Mouse (Mus musculus): ENCODE data around the gene Dhx37. TPM values are rescaled to one million over a fixed set of nuclear protein-coding genes. Genes with fewer than 3 reads are reported as not detected.
"Not testable (repeated sequence)": the region's sequence is repeated elsewhere in the genome, so short reads cannot be mapped to it uniquely, and the experiment has no call there.

The Dhx37 gene
- polyA plus RNA-seq, 1 experiment from 2014 or later: 18.0 TPM

DNA sequence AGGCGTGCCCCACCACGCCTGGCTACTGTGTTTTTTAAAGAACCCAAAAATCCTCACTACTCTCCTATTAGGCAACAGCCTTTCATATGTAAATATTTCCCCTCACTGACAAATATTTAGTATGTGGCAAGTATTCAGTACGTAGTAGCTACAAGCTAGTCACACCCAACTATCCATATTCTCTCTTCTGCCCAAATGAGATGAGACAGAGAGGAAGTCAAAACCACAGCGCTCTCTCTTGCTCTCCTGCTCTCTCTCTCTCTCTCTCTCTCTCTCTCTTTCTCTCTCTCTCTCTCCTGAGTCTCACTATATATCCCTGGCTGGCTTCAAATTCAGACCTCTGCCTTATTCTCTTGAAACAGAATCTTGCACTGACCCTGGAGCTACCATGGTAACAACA, 10.6 kb upstream of the Dhx37 start:
- no peak for ATAC-seq (ENCODE audit: low FRiP score)
- Histone ChIP-seq H3K4me1 (peaks cover 13% of the 10 kb centered on the region), H3K27ac (no peak overlapping the region), H3K27me3 (no peaks in the 10 kb centered on the region), H3K9ac (no peak overlapping the region), H3K9me3 (replicated peaks) (no peaks in the 10 kb centered on the region), H3K4me3 (no peak overlapping the region), H3K4me2 (replicated peaks) (no peak overlapping the region), H3K36me3 (0 out of 2 replicates have a peak, but pooled peaks cover 2% of the 10 kb centered on the region)
- WGBS: 92% methylated on average over 4 of the region's 4 CpGs

DNA sequence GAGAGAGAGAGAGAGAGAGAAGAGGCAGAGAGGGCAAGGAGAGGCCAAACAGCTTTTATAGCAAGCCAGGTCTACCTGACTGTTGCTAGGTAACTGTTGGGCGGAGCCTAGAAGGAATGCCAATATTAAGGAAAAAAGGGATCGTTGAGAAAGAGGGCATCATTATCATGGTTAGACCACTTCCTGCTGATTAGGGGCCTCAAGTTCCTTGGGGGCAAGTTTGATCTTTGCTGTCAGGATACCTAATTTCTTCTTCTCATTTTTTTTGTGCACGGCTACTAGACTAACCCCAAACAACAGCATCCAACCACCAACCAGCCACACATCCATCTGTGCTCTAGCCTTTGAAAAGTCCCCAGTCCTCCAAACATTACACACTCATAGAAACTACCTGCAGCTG, 10.0 kb upstream of the Dhx37 start:
- WGBS: 92% methylated on average over 3 of the region's 3 CpGs

DNA sequence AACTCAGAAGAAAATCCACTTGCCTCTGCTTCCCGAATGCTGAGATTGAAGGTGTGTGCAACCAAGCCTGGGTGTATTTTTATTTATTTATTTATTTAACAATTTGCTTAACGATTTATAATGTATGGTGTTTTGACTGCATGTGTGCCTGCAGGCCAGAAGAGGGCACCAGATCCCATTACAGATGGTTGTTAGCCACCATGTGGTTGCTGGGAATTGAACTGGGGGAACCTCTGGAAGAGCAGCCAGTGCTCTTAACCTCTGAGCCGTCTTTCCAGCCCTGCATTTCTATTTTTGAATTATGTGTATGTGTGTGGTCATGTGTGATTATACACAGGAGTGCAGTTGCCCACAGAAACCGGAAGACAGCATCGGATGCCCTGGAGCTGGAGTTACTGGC, 9.4 kb upstream of the Dhx37 start:
- Histone ChIP-seq H3K4me2 (replicated peaks) (no peak overlapping the region), H3K36me3 (0 out of 2 replicates have a peak, but pooled peaks cover 2% of the 10 kb centered on the region), H3K27me3 (no peaks in the 10 kb centered on the region), H3K9ac (no peak overlapping the region), H3K9me3 (replicated peaks) (no peaks in the 10 kb centered on the region), H3K4me3 (no peak overlapping the region), H3K4me1 (peaks cover 13% of the 10 kb centered on the region), H3K27ac (no peak overlapping the region)
- WGBS: 90% methylated on average over 5 of the region's 5 CpGs
- no peak for ATAC-seq (ENCODE audit: low FRiP score)

More for the DNA sequence above, 10.0 kb upstream of the Dhx37 start:
- Histone ChIP-seq H3K4me1 (peaks cover 13% of the 10 kb centered on the region), H3K27ac (no peak overlapping the region), H3K27me3 (no peaks in the 10 kb centered on the region), H3K4me2 (replicated peaks) (no peak overlapping the region), H3K9me3 (replicated peaks) (no peaks in the 10 kb centered on the region), H3K9ac (no peak overlapping the region), H3K36me3 (0 out of 2 replicates have a peak, but pooled peaks cover 2% of the 10 kb centered on the region), H3K4me3 (no peak overlapping the region)
- no peak for ATAC-seq (ENCODE audit: low FRiP score)

DNA sequence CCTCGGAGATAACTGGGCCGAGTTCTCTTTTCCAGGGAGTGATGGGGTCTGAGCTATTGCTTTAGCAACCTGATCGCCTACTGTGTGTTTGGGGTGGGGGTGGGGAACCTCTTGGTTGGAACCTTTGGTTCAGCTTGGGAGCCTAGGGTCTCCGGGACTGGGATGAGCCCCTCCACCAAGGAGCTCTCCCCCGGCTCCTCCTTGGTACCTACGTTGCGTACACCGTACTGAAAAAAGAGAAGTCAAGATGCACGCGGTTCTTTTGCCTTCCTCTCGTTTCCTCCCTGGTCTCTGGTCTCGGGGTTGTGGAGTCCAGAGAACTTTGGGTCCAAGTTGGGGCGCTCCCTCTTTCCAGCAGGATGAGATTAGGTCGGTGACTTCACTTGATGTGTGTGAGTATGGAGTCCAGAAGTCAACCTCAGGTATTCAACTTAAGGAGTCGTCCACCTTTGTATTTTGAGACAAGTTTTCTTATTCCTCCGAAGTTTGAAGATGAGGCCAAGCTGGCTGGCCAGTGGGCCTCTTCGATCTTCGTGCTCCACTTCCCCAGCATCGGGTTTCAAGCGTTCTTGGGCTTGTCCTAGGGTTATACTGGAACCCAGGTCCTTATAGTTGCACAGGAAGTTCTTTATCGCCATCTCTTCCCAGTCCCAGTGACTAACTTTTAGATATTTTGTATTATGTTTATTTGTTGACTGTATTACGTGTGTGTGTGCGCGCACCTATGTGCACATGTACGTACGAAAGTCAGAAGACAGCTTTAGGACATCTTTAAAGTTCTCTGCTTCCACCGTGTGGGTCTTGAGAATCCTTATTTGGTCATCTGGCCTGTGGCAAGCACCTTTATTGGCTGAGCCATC, 8.4 kb upstream of the Dhx37 start:
- Histone ChIP-seq H3K27me3 (no peaks in the 10 kb centered on the region), H3K9ac (peak overlapping the region; percentile 88), H3K4me3 (peak overlapping the region; percentile 94), H3K36me3 (no peaks in the 10 kb centered on the region), H3K4me2 (replicated peaks) (peak overlapping the region; percentile 67), H3K4me1 (peaks cover 13% of the 10 kb centered on the region), H3K9me3 (replicated peaks) (no peaks in the 10 kb centered on the region), H3K27ac (peak overlapping the region; percentile 86)
- ATAC-seq (ENCODE audit: low FRiP score): peak; percentile 29
- WGBS: 23% methylated on average over 27 of the region's 27 CpGs

DNA sequence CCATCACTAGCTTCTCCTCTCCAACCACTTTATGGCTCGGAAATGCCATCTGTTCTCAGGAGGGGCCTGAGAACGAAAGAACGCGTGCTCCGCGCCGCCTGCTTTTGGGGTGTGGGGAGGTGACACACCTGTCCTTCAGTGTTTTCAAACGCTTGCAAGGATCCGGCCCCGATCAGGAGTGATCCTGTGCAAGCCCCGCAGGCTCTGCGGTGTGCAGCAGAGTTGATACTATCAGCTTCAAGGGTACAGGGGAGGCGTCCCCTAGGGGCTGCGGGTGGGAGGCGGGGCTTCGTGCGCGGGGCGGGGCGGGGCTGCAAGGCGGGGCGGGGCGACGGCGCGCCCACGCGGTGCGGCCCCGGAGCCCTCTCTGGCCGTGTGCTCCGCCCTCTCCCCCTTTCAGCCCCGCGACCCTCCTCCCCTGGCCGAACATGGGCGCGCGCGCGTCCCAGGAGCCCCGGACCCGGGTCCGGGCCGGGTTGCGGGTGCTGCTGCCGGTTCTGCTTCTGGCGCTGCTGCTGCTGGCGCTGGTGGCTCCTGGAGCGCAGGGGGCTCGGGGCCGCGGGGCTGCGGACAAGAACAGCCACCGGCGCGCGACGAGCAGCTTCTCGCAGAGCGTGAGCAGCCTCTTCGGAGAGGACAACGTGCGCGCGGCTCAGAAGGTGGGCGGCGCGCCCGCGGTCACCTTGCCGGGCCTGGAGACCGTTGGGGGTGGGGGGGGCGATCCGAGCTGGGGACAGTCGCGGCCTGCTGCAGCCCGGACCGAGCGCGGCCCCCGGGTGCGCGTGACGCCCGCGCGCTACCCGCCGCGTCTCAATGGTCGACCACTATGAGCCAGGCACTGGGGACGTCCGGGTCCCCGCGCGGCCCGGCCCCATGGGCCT, 7.6 kb upstream of the Dhx37 start, which contains the start of gene Bri3bp:
TSS of gene Bri3bp (plus strand) at position 335 of the 881 bp plus-strand sequence.
- WGBS: under 1% methylated on average over 78 of the region's 97 CpGs
- Histone ChIP-seq H3K36me3 (no peaks in the 10 kb centered on the region), H3K9me3 (replicated peaks) (no peaks in the 10 kb centered on the region), H3K27me3 (no peaks in the 10 kb centered on the region), H3K27ac (peak within 1 kb of the TSS; percentile 86), H3K9ac (peak within 1 kb of the TSS; percentile 88), H3K4me3 (peak within 1 kb of the TSS; percentile 94), H3K4me2 (replicated peaks) (peak within 1 kb of the TSS; percentile 67), H3K4me1 (peaks cover 13% of the 10 kb centered on the region)
- peak; percentile 93 for ATAC-seq (ENCODE audit: low FRiP score)

DNA sequence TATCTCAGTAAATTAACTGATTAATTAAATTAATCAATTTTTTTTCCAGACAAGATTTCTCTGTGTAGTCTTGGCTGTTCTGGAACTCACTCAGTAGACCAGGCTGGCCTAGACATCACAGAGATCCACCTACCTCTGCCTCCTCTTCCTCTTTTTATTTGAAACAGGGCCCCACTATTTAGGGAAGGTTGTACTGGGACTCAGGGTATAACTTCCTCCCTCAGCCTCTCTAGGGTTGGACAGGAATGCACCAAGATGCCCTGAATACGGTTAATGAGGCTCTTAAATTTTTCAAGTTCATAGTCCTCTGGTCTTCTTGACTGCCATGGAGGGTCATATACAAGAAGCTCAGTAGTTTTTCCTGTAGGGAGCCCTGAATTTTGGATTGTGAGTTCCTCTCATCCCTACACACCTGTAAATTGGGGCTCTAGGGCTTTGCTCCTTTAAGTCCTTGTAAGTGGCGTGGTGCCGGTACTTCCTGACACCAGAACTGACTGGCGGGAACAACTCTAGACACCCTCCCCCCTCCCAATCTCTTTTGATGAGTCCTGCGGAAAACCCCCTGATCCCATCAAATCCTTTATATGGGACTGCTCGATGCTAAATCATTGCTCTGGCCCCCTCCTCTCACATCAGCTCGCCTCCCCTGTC, 6.8 kb upstream of the Dhx37 start:
- Histone ChIP-seq H3K36me3 (no peaks in the 10 kb centered on the region), H3K9me3 (replicated peaks) (no peaks in the 10 kb centered on the region), H3K4me2 (replicated peaks) (peak overlapping the region; percentile 67), H3K4me1 (peaks cover 10% of the 10 kb centered on the region), H3K27me3 (no peaks in the 10 kb centered on the region), H3K9ac (peak overlapping the region; percentile 88), H3K4me3 (peak overlapping the region; percentile 94), H3K27ac (peak overlapping the region; percentile 86)
- WGBS: 3% methylated on average over 7 of the region's 7 CpGs
- ATAC-seq (ENCODE audit: low FRiP score): no peak; the same call in 1 of the 2 replicates

DNA sequence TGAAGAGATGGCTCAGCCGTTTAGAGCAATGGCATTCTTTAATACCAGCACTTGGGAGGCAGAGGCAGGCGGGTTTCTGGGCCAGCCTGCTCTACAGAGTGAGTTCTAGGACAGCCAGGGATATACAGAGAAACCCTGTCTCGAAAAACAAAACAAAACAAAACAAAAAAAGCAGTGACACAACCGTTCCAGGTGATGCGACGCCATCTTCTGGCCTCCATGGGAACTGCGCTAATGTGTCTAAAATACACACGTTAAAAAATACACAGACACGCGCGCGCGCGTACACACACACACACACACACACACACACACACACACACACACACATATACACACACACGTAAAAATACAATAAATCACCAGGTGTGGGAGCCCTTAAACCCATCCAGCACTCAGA, 426 bp upstream of the Dhx37 start:
- H3K27ac ChIP-seq; H3K27me3 ChIP-seq; H3K9me3 ChIP-seq (replicated peaks); H3K9ac ChIP-seq; ATAC-seq (ENCODE audit: low FRiP score): not testable (repeated sequence)
- peak overlapping the region; percentile 69 for H3K4me3 ChIP-seq
- WGBS: 56% methylated on average over 15 of the region's 15 CpGs
- H3K4me1 ChIP-seq: peaks cover 12% of the 10 kb centered on the region
- peaks cover 25% of the 10 kb centered on the region for H3K36me3 ChIP-seq
- peak overlapping the region; percentile 70 for H3K4me2 ChIP-seq (replicated peaks)

DNA sequence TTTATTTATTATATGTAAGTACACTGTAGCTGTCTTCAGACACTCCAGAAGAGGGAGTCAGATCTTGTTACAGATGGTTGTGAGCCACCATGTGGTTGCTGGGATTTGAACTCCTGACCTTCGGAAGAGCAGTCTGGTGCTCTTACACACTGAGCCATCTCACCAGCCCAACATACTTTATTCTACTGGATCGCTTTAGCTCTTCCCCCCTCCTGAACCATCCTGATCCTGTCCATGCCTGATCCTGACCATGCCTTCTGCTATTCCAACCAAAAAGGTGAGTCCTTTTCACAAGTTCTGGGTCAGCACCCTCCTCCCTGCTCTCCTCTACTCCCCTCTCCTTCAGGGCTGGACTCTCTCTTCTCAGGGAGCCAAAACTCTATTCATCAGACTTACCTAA, 1.6 kb downstream of the Dhx37 start:
- H3K27me3 ChIP-seq; H3K9me3 ChIP-seq (replicated peaks); H3K4me3 ChIP-seq; H3K9ac ChIP-seq; ATAC-seq (ENCODE audit: low FRiP score); H3K27ac ChIP-seq; H3K4me2 ChIP-seq (replicated peaks): not testable (repeated sequence)
- H3K4me1 ChIP-seq: peaks cover 12% of the 10 kb centered on the region
- H3K36me3 ChIP-seq: peaks cover 46% of the 10 kb centered on the region
- WGBS: 94% methylated on average over 2 of the region's 2 CpGs

DNA sequence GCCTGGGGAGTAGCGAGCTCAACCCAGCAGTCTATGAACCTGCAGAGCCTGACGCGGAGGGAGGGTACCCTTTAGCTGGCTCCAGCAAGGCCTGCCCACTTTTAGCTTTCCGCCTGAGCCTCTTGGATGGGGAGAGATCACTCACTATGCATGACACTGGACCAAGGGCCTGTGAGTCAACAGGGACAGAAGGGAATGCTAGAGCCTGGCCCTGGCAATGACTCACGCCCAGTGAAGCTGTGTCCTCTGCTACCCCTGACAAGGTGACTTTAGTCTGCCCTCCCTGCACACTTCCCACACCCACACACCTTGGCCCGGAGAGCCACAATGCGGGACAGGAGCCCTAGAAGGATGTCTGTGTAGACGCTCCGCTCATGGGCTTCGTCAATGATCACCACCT, 7.6 kb downstream of the Dhx37 start:
- peaks cover 100% of the 10 kb centered on the region for H3K36me3 ChIP-seq
- H3K4me1 ChIP-seq: no peaks in the 10 kb centered on the region
- H3K9me3 ChIP-seq (replicated peaks): no peaks in the 10 kb centered on the region
- H3K4me2 ChIP-seq (replicated peaks): no peak overlapping the region
- H3K27ac ChIP-seq: no peak overlapping the region
- no peaks in the 10 kb centered on the region for H3K27me3 ChIP-seq
- no peak overlapping the region for H3K9ac ChIP-seq
- WGBS: 93% methylated on average over 10 of the region's 10 CpGs
- H3K4me3 ChIP-seq: no peak overlapping the region
- ATAC-seq (ENCODE audit: low FRiP score): no peak

DNA sequence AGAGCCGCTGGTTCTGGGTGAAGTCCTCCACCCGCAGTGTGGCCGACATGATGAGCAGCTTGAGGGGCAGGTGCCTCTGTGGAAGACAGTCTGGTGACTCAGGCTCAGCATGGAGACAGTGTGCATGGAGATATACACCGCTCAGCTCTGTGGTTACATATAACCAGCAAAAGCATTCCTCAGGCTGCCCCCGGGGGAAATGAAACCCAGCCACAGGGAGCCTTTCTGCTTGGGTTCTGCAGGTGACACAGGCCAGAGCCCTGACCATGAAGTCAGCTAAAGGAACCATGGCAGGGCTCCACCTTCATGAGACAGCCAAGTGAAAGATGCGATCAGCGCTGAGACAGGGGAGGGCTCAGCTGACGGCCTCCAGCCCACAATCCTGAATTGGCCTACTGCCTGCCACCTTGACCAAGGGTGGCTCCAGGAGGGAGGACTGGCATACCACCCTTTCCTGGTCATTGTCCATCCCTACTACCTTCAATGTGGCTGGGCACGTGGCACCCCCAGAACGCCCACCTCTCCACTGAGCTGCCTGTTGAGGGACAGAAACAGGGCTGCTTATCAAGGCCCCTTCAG, 8.1 kb downstream of the Dhx37 start:
- Histone ChIP-seq H3K27ac (no peak overlapping the region), H3K4me3 (no peak overlapping the region), H3K27me3 (no peaks in the 10 kb centered on the region), H3K36me3 (peaks cover 100% of the 10 kb centered on the region), H3K9ac (no peak overlapping the region), H3K4me2 (replicated peaks) (no peak overlapping the region), H3K9me3 (replicated peaks) (no peaks in the 10 kb centered on the region), H3K4me1 (no peaks in the 10 kb centered on the region)
- 94% methylated on average over 10 of the region's 10 CpGs for WGBS
- no peak for ATAC-seq (ENCODE audit: low FRiP score)

DNA sequence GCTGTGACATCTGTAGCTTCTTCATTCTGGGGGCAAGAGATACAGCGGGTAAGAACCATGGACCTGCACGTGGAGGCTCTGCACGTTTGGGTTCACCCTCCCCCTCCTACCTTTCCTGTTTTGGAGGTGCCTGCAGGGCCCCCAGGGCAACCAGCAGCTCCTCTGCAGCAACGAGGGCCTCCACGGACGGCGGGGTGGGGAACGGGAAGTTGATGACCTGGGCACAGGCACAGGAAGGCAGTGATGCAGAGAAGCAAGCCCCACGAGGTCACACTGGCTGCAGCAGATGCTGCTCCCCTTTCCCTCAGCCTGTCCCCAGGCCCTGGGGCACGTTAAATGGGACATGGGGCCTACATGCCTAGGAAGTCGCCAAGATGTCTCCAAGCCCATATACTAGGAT, 14.8 kb downstream of the Dhx37 start:
- H3K36me3 ChIP-seq: peaks cover 94% of the 10 kb centered on the region
- ATAC-seq (ENCODE audit: low FRiP score): no peak
- WGBS: 81% methylated on average over 11 of the region's 11 CpGs
- no peak overlapping the region for H3K27ac ChIP-seq
- H3K4me1 ChIP-seq: no peaks in the 10 kb centered on the region
- H3K27me3 ChIP-seq: no peaks in the 10 kb centered on the region
- H3K4me2 ChIP-seq (replicated peaks): no peak overlapping the region
- no peak overlapping the region for H3K9ac ChIP-seq
- H3K9me3 ChIP-seq (replicated peaks): no peaks in the 10 kb centered on the region
- no peak overlapping the region for H3K4me3 ChIP-seq

Measured in hindbrain, embryonic 12.5 days (tissue).